Mouse (Mus musculus) liver, embryonic 13.5 days (tissue): ENCODE measurements around the gene Kcnk1. TPM values are rescaled to one million over a fixed set of nuclear protein-coding genes. Genes with fewer than 3 reads are reported as not detected.

Source experiments
- ATAC-seq: fragments of 200-750 bp; cut with Nextera tagmentation; 2 replicates; pipeline ENCODE4 v1.8.0; 2017; ENCODE audit warnings: low read depth, mild to moderate bottlenecking, moderate number of reproducible peaks, moderate library complexity
- DNase-seq: peaks from one replicate; pipeline ENCODE4 v3.0.0; 2022
- H3K27ac ChIP-seq: fragments of 300-500 bp; sonication (generic); 2 replicates; pipeline ENCODE4 v1.5.1; 2015; ENCODE audit warnings: moderate library complexity, mild to moderate bottlenecking, inconsistent platforms
- H3K27me3 ChIP-seq: fragments of 300-500 bp; sonication (generic); 2 replicates; pipeline ENCODE4 v1.6.1; 2015; ENCODE audit warnings: mild to moderate bottlenecking, inconsistent platforms
- H3K36me3 ChIP-seq: fragments of 300-500 bp; sonication (generic); 2 replicates; pipeline ENCODE4 v1.6.1; 2015; ENCODE audit warnings: mild to moderate bottlenecking, inconsistent platforms
- H3K4me1 ChIP-seq: fragments of 300-500 bp; sonication (generic); replicated peaks from 2 replicates; pipeline ENCODE4 v1.6.1; 2015; ENCODE audit warnings: inconsistent platforms
- H3K4me2 ChIP-seq: fragments of 300-500 bp; sonication (generic); 2 replicates; pipeline ENCODE4 v1.6.1; 2015; ENCODE audit warnings: inconsistent platforms, mild to moderate bottlenecking, moderate library complexity
- H3K4me3 ChIP-seq: fragments of 300-500 bp; sonication (generic); replicated peaks from 2 replicates; pipeline ENCODE4 v1.5.1; 2015; ENCODE audit warnings: mild to moderate bottlenecking, inconsistent platforms
- H3K9ac ChIP-seq: fragments of 300-500 bp; sonication (generic); 2 replicates; pipeline ENCODE4 v1.6.1; 2015; ENCODE audit warnings: mild to moderate bottlenecking, inconsistent platforms
- H3K9me3 ChIP-seq: fragments of 300-500 bp; sonication (generic); replicated peaks from 2 replicates; pipeline ENCODE4 v1.6.1; 2016; ENCODE audit warnings: inconsistent platforms
- WGBS: fragments of 180-500 bp; shearing (Covaris S2); methylation state at CpG from one replicate; pipeline ENCODE4 v1.1.7; 2015; ENCODE audit not compliant: insufficient replicate concordance; 5-methylcytosine and 5-hydroxymethylcytosine counted together
- polyA plus RNA-seq: library from polyadenylated mRNA; unstranded; fragments of >200 nt; fragmentation: Nextera tagmentation; extraction: Ambion mirVana; gene quantifications from 2 replicates; pipeline ENCODE4 v1.2.1, GENCODE M21; 2015

Gene Kcnk1
- polyA plus RNA-seq, 1 experiment from 2014 or later, result 0.37 TPM

GRCm38 (mm10) chr8:126023706-126024305 lies 28.8 kb downstream of the Kcnk1 start:
- Histone ChIP-seq H3K4me3 (no peak overlapping the region), H3K4me1 (no peaks in the 10 kb centered on the region), H3K36me3 (no peaks in the 10 kb centered on the region), H3K4me2 (no peak overlapping the region), H3K9me3 (no peaks in the 10 kb centered on the region), H3K27me3 (no peaks in the 10 kb centered on the region), H3K27ac (no peak overlapping the region), H3K9ac (no peak overlapping the region)
- no peak for DNase-seq
- 37% methylated on average over 3 of the region's 3 CpGs for WGBS
- ATAC-seq, result no peak

- no peaks in the 10 kb centered on the region for H3K4me1 ChIP-seq
- no peaks in the 10 kb centered on the region for H3K9me3 ChIP-seq
- no peak for DNase-seq
- no peak overlapping the region for H3K4me2 ChIP-seq
- no peak overlapping the region for H3K9ac ChIP-seq
- WGBS, result 73% methylated on average over 16 of the region's 16 CpGs
- no peaks in the 10 kb centered on the region for H3K27me3 ChIP-seq
- H3K36me3 ChIP-seq, result no peaks in the 10 kb centered on the region
- no peak overlapping the region for H3K27ac ChIP-seq
- no peak for ATAC-seq
- H3K4me3 ChIP-seq, result no peak overlapping the region
Measured at GRCm38 (mm10) chr8:126024891-126025290, 29.9 kb downstream of the Kcnk1 start.

GRCm38 (mm10) chr8:126026121-126026520 lies 31.2 kb downstream of the Kcnk1 start:
- 65% methylated on average over 9 of the region's 9 CpGs for WGBS
- Histone ChIP-seq H3K4me3 (no peak overlapping the region), H3K27ac (no peak overlapping the region), H3K9ac (no peak overlapping the region), H3K9me3 (no peaks in the 10 kb centered on the region), H3K27me3 (no peaks in the 10 kb centered on the region), H3K36me3 (no peaks in the 10 kb centered on the region), H3K4me2 (no peak overlapping the region), H3K4me1 (no peaks in the 10 kb centered on the region)
- no peak for DNase-seq
- ATAC-seq, result no peak

GRCm38 (mm10) chr8:126026584-126026983 lies 31.6 kb downstream of the Kcnk1 start:
- 46% methylated on average over 9 of the region's 9 CpGs for WGBS
- ATAC-seq, result no peak
- no peaks in the 10 kb centered on the region for H3K36me3 ChIP-seq
- no peak overlapping the region for H3K27ac ChIP-seq
- H3K4me1 ChIP-seq, result no peaks in the 10 kb centered on the region
- H3K4me3 ChIP-seq, result no peak overlapping the region
- H3K9me3 ChIP-seq, result no peaks in the 10 kb centered on the region
- H3K4me2 ChIP-seq, result no peak overlapping the region
- no peaks in the 10 kb centered on the region for H3K27me3 ChIP-seq
- no peak overlapping the region for H3K9ac ChIP-seq
- no peak for DNase-seq

GRCm38 (mm10) chr8:126027486-126027885 lies 32.5 kb downstream of the Kcnk1 start:
- 66% methylated on average over 6 of the region's 6 CpGs for WGBS
- Histone ChIP-seq H3K4me3 (no peak overlapping the region), H3K27ac (no peak overlapping the region), H3K9me3 (no peaks in the 10 kb centered on the region), H3K4me2 (no peak overlapping the region), H3K9ac (no peak overlapping the region), H3K4me1 (no peaks in the 10 kb centered on the region), H3K27me3 (no peaks in the 10 kb centered on the region), H3K36me3 (no peaks in the 10 kb centered on the region)
- ATAC-seq, result no peak
- no peak for DNase-seq

GRCm38 (mm10) chr8:126028941-126029340 lies 34.0 kb downstream of the Kcnk1 start:
- DNase-seq (no peak), ATAC-seq (no peak)
- WGBS, result 59% methylated on average over 6 of the region's 6 CpGs
- Histone ChIP-seq H3K4me1 (no peaks in the 10 kb centered on the region), H3K4me3 (no peak overlapping the region), H3K4me2 (no peak overlapping the region), H3K27me3 (no peaks in the 10 kb centered on the region), H3K27ac (no peak overlapping the region), H3K36me3 (no peaks in the 10 kb centered on the region), H3K9ac (no peak overlapping the region), H3K9me3 (no peaks in the 10 kb centered on the region)

GRCm38 (mm10) chr8:126032776-126033175 lies 37.8 kb downstream of the Kcnk1 start:
- Histone ChIP-seq H3K9me3 (no peaks in the 10 kb centered on the region), H3K36me3 (no peaks in the 10 kb centered on the region), H3K27me3 (no peaks in the 10 kb centered on the region), H3K4me1 (no peaks in the 10 kb centered on the region), H3K27ac (no peak overlapping the region), H3K4me3 (no peak overlapping the region), H3K9ac (no peak overlapping the region), H3K4me2 (no peak overlapping the region)
- ATAC-seq (no peak), DNase-seq (no peak)
- 64% methylated on average over 6 of the region's 6 CpGs for WGBS

- H3K9me3 ChIP-seq, result no peaks in the 10 kb centered on the region
- H3K27me3 ChIP-seq, result no peaks in the 10 kb centered on the region
- DNase-seq (no peak), ATAC-seq (no peak)
- no peaks in the 10 kb centered on the region for H3K4me1 ChIP-seq
- no peak overlapping the region for H3K9ac ChIP-seq
- no peak overlapping the region for H3K27ac ChIP-seq
- 59% methylated on average over 4 of the region's 4 CpGs for WGBS
- no peaks in the 10 kb centered on the region for H3K36me3 ChIP-seq
- no peak overlapping the region for H3K4me2 ChIP-seq
- no peak overlapping the region for H3K4me3 ChIP-seq
Measured at GRCm38 (mm10) chr8:126035046-126035445, 40.1 kb downstream of the Kcnk1 start.

- WGBS, result 63% methylated on average over 5 of the region's 5 CpGs
- Histone ChIP-seq H3K27me3 (no peaks in the 10 kb centered on the region), H3K27ac (no peak overlapping the region), H3K4me2 (no peak overlapping the region), H3K9me3 (no peaks in the 10 kb centered on the region), H3K4me1 (no peaks in the 10 kb centered on the region), H3K9ac (no peak overlapping the region), H3K4me3 (no peak overlapping the region), H3K36me3 (no peaks in the 10 kb centered on the region)
- no peak for DNase-seq
- no peak for ATAC-seq
Measured at GRCm38 (mm10) chr8:126036340-126036739, 41.4 kb downstream of the Kcnk1 start.

GRCm38 (mm10) chr8:126045751-126046150 lies 50.8 kb downstream of the Kcnk1 start:
- no peak overlapping the region for H3K27ac ChIP-seq
- DNase-seq (no peak), ATAC-seq (no peak)
- no peaks in the 10 kb centered on the region for H3K27me3 ChIP-seq
- H3K9me3 ChIP-seq, result no peaks in the 10 kb centered on the region
- H3K36me3 ChIP-seq, result no peaks in the 10 kb centered on the region
- H3K4me1 ChIP-seq, result no peaks in the 10 kb centered on the region
- H3K4me3 ChIP-seq, result no peak overlapping the region
- 69% methylated on average over 4 of the region's 4 CpGs for WGBS
- no peak overlapping the region for H3K4me2 ChIP-seq
- H3K9ac ChIP-seq, result no peak overlapping the region

- no peaks in the 10 kb centered on the region for H3K4me1 ChIP-seq
- H3K36me3 ChIP-seq, result no peaks in the 10 kb centered on the region
- no peak overlapping the region for H3K27ac ChIP-seq
- DNase-seq (no peak), ATAC-seq (no peak)
- H3K27me3 ChIP-seq, result no peaks in the 10 kb centered on the region
- H3K9me3 ChIP-seq, result no peaks in the 10 kb centered on the region
- no peak overlapping the region for H3K4me3 ChIP-seq
- WGBS, result 64% methylated on average over 4 of the region's 4 CpGs
- no peak overlapping the region for H3K9ac ChIP-seq
- no peak overlapping the region for H3K4me2 ChIP-seq
Measured at GRCm38 (mm10) chr8:126053911-126054310, 58.9 kb downstream of the Kcnk1 start.

- no peak overlapping the region for H3K9ac ChIP-seq
- H3K27ac ChIP-seq, result no peak overlapping the region
- no peaks in the 10 kb centered on the region for H3K27me3 ChIP-seq
- no peak overlapping the region for H3K4me2 ChIP-seq
- no peaks in the 10 kb centered on the region for H3K4me1 ChIP-seq
- 63% methylated on average over 4 of the region's 4 CpGs for WGBS
- no peak for DNase-seq
- ATAC-seq, result no peak
- H3K4me3 ChIP-seq, result no peak overlapping the region
- no peaks in the 10 kb centered on the region for H3K9me3 ChIP-seq
- H3K36me3 ChIP-seq, result no peaks in the 10 kb centered on the region
Measured at GRCm38 (mm10) chr8:126058876-126059275, 63.9 kb downstream of the Kcnk1 start.
